Mouse (Mus musculus): ENCODE data around the gene Oxa1l. TPM values are rescaled to one million over a fixed set of nuclear protein-coding genes. Genes with fewer than 3 reads are reported as not detected.

Gene Oxa1l
- polyA plus RNA-seq (2015; fragmentation: Nextera tagmentation; extraction: Ambion mirVana) = 58.5 and 59.9 TPM in 2 replicates

DNA sequence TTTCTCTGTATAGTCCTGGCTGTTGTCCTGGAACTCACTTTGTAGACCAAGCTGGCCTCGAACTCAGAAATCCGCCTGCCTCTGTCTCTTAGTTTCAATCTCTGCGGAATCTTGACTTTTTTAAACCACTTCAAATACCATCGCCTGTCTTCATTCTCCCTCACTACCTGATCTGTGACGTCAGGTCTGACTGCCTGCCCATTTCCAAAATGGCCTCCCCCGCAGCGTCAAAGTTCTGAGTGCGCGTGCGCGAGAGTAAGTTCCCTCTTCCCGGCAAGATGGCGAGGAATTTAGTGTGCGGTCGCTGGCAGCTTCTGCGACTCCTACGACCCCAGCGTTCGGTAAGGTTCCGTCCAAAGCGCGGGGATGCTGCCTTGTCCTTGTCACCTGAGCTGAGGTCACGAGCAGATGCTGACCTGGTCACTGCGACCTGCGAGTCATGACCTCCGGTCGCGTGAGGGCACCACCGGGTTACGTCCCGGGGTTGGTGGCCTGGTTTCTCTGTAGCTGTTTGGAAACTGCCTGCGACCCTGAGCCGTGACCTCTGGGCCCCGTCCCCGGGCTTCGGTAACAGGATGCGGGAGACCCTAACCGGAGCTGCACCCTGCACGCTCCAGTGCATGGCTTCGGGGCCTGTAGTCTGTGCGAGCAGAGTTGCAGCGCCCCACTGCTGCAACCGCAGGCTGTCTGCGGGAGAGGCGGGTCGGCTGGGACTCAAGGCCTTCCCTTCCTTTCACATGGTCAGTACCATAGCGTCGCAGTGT, at the start of gene Oxa1l:
Oxa1l (plus strand) TSS at position 258 of the 764 bp plus-strand sequence.
- WGBS = under 1% methylated on average over 48 of the region's 48 CpGs
- peak within 1 kb of the TSS; percentile 91 for H3K4me2 ChIP-seq (ENCODE audit: low read length)
- peak within 1 kb of the TSS; percentile 78 for H3K4me3 ChIP-seq (ENCODE audit: low read length)
- no peaks in the 10 kb centered on the region for H3K27me3 ChIP-seq (replicated peaks; ENCODE audit: control insufficient read depth, insufficient read depth, low read length)
- no peaks in the 10 kb centered on the region for H3K9me3 ChIP-seq (ENCODE audit: control insufficient read depth, low read length)
- H3K4me1 ChIP-seq (ENCODE audit: control insufficient read depth, insufficient read depth, low read depth, low read length) = peaks cover 9% of the 10 kb centered on the region
- ATAC-seq = peak; percentile 93
- H3K9ac ChIP-seq (ENCODE audit: low read depth, low read length) = peak within 1 kb of the TSS; percentile 79
- peak within 1 kb of the TSS; percentile 84 for H3K27ac ChIP-seq (ENCODE audit: low read depth, low read length)
- peaks cover 10% of the 10 kb centered on the region; the same call in 1 of the 2 replicates for H3K36me3 ChIP-seq (ENCODE audit: control insufficient read depth, insufficient read depth, low read length)

DNA sequence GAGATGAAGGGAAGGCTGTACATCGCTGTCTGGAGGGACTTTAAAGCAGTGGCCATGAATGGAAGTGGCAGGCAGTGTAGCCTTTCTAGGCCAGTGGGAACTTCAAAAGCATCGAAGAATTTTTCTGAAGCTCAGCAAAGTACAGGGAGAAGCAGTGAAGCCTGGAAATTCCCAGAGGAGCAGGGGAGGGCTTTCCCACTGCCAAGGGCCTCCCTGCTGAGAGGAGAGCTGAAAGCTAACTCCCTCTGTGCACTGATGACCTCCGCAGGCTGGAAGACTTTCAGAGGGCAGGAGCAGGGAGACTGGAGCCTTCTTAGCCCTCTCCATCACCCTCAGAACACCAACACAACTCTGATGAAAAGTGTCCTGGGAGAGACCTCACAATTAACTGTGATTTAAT, 48.9 kb upstream of the Oxa1l start:
- Histone ChIP-seq H3K4me2 (ENCODE audit: low read length) (no peak overlapping the region), H3K9ac (ENCODE audit: low read depth, low read length) (no peak overlapping the region), H3K9me3 (ENCODE audit: control insufficient read depth, low read length) (no peaks in the 10 kb centered on the region), H3K36me3 (ENCODE audit: control insufficient read depth, insufficient read depth, low read length) (no peaks in the 10 kb centered on the region), H3K4me1 (ENCODE audit: control insufficient read depth, insufficient read depth, low read depth, low read length) (no peaks in the 10 kb centered on the region), H3K27me3 (replicated peaks; ENCODE audit: control insufficient read depth, insufficient read depth, low read length) (no peaks in the 10 kb centered on the region), H3K4me3 (ENCODE audit: low read length) (no peak overlapping the region), H3K27ac (ENCODE audit: low read depth, low read length) (no peak overlapping the region)
- ATAC-seq = 0 out of 2 replicates have a peak, but pooled peaks have one; percentile 2
- WGBS = 24% methylated on average over 3 of the region's 3 CpGs

DNA sequence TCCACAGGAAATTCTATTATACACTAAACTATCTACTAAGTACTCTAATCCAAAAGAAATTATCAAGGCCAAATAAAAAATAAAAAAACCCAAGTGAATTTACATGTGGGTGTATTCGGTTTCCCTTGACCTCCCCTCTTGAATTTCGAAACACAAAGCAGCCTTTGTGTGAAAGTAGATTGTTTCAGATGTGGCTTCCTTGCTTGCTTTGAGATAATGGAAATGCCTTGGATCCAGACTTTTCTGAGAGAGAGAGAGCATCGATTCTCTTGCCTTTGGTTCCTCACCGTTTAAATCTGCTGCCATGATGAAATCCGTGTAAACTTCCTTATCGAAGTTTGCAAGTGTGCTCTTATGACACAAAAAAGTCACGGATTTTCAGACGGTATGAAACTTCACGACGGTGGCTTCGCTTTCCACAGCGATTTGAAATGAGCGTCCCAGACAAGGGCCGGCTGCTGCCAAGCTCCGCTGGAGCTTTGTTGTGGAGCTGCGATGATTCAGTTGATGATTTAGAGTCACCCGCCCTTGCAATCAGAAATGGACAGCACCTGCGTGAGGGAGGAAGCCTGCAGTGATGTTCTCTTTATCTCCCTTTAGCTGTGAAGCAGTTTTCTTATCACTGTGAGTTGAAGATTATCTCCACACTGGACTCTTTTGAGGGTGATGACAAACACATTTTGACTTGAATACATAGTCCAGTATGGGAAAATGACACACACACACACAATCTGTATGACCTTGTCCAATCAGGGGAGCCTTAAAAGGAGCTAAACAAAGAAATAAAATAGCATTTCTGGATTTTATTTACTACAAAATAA, 38.9 kb upstream of the Oxa1l start:
- no peak for ATAC-seq
- Histone ChIP-seq H3K27me3 (replicated peaks; ENCODE audit: control insufficient read depth, insufficient read depth, low read length) (no peaks in the 10 kb centered on the region), H3K36me3 (ENCODE audit: control insufficient read depth, insufficient read depth, low read length) (no peaks in the 10 kb centered on the region), H3K9me3 (ENCODE audit: control insufficient read depth, low read length) (peaks cover 3% of the 10 kb centered on the region), H3K27ac (ENCODE audit: low read depth, low read length) (no peak overlapping the region), H3K4me1 (ENCODE audit: control insufficient read depth, insufficient read depth, low read depth, low read length) (no peaks in the 10 kb centered on the region), H3K4me2 (ENCODE audit: low read length) (no peak overlapping the region), H3K4me3 (ENCODE audit: low read length) (no peak overlapping the region), H3K9ac (ENCODE audit: low read depth, low read length) (no peak overlapping the region)
- WGBS = 64% methylated on average over 18 of the region's 18 CpGs

DNA sequence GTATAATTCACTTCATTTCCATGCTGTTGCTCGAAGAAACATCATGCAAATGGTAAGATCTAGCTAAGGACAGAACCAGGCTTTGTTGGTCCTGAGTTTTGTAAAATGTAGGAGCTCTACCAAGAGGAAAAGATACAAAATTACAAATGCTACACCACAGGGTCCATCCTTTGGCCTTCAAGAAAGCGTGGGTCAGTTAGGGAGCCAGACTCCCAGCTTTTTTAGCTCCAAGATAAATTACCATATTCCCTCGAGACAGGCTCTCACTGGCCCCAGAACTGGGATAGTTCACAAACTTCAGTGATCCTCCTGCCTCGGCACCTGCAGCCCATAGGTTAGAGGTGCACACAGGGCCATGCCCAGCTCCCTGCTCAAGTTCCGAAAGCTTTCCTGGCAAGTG, 36.1 kb upstream of the Oxa1l start:
- 78% methylated on average over 5 of the region's 5 CpGs for WGBS
- no peak for ATAC-seq
- H3K4me1 ChIP-seq (ENCODE audit: control insufficient read depth, insufficient read depth, low read depth, low read length) = no peaks in the 10 kb centered on the region
- no peaks in the 10 kb centered on the region for H3K27me3 ChIP-seq (replicated peaks; ENCODE audit: control insufficient read depth, insufficient read depth, low read length)
- no peaks in the 10 kb centered on the region for H3K36me3 ChIP-seq (ENCODE audit: control insufficient read depth, insufficient read depth, low read length)
- no peak overlapping the region for H3K9ac ChIP-seq (ENCODE audit: low read depth, low read length)
- H3K9me3 ChIP-seq (ENCODE audit: control insufficient read depth, low read length) = peaks cover 3% of the 10 kb centered on the region
- H3K4me2 ChIP-seq (ENCODE audit: low read length) = no peak overlapping the region
- no peak overlapping the region for H3K27ac ChIP-seq (ENCODE audit: low read depth, low read length)
- no peak overlapping the region for H3K4me3 ChIP-seq (ENCODE audit: low read length)

DNA sequence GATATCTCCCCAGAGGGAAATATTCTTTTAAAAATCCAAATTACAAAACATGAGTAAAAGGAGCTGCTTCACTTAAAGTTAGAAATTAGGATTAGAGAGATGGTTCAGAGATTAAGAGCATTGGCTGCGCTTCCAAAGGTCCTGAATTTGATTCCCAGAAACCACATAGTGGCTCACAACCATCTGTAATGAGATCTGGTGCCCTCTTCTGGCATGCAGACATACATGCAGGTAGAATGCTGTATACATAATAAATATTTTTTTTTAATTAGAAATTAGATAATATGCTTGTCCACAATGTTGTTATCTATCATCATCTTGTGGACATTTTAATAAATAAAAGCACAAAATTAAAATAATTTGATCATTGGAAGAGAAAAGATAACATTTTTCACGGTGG, 32.1 kb upstream of the Oxa1l start:
- Histone ChIP-seq H3K27ac (ENCODE audit: low read depth, low read length) (no peak overlapping the region), H3K4me1 (ENCODE audit: control insufficient read depth, insufficient read depth, low read depth, low read length) (no peaks in the 10 kb centered on the region), H3K36me3 (ENCODE audit: control insufficient read depth, insufficient read depth, low read length) (no peaks in the 10 kb centered on the region), H3K4me3 (ENCODE audit: low read length) (no peak overlapping the region), H3K9ac (ENCODE audit: low read depth, low read length) (no peak overlapping the region), H3K9me3 (ENCODE audit: control insufficient read depth, low read length) (no peaks in the 10 kb centered on the region), H3K27me3 (replicated peaks; ENCODE audit: control insufficient read depth, insufficient read depth, low read length) (no peaks in the 10 kb centered on the region), H3K4me2 (ENCODE audit: low read length) (no peak overlapping the region)
- WGBS = 76% methylated on average over 2 of the region's 2 CpGs
- ATAC-seq = no peak

DNA sequence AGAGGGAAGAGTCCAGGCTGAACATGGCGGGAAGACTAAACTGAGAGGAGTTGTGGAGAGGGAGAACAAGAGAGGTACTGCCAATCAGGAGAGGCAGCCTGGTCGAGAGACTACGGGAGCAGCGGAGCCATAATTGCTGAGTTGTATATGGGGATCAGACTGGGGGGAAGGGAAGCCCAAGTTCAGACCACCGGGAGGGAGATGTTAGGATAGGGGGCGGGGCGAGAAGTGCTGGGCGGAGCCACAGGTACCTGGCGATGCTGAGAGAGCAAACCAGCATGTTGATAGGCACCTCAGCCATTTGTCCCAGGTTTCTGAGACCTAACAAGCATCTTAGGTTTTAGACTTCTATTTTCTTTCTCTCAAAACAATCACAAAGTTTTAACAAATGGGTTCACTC, 31.4 kb upstream of the Oxa1l start:
- H3K9ac ChIP-seq (ENCODE audit: low read depth, low read length) = no peak overlapping the region
- 63% methylated on average over 9 of the region's 9 CpGs for WGBS
- no peaks in the 10 kb centered on the region for H3K36me3 ChIP-seq (ENCODE audit: control insufficient read depth, insufficient read depth, low read length)
- no peaks in the 10 kb centered on the region for H3K27me3 ChIP-seq (replicated peaks; ENCODE audit: control insufficient read depth, insufficient read depth, low read length)
- no peak overlapping the region for H3K4me3 ChIP-seq (ENCODE audit: low read length)
- no peak overlapping the region for H3K27ac ChIP-seq (ENCODE audit: low read depth, low read length)
- H3K9me3 ChIP-seq (ENCODE audit: control insufficient read depth, low read length) = no peaks in the 10 kb centered on the region
- ATAC-seq = no peak
- H3K4me1 ChIP-seq (ENCODE audit: control insufficient read depth, insufficient read depth, low read depth, low read length) = no peaks in the 10 kb centered on the region
- H3K4me2 ChIP-seq (ENCODE audit: low read length) = no peak overlapping the region

DNA sequence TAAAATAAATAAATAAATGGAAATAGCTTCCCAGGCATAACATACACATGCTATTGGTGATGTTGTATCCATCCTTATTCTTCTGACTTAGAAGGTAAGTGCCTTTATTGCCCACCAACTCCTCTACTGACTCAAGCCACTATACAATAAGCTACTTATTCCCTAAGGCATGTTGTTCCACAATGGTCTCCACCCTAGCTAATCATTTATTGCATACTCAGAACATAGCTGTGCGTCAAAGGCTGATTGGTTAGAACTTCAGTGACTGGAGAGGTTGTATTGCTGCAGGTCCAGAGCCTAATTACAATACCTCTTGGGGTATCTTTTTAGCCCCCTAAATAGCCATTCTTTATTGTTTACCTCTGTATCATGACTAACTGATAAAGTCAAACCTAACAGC, 29.5 kb upstream of the Oxa1l start:
- ATAC-seq = no peak
- Histone ChIP-seq H3K9me3 (ENCODE audit: control insufficient read depth, low read length) (no peaks in the 10 kb centered on the region), H3K4me1 (ENCODE audit: control insufficient read depth, insufficient read depth, low read depth, low read length) (no peaks in the 10 kb centered on the region), H3K27ac (ENCODE audit: low read depth, low read length) (no peak overlapping the region), H3K9ac (ENCODE audit: low read depth, low read length) (no peak overlapping the region), H3K27me3 (replicated peaks; ENCODE audit: control insufficient read depth, insufficient read depth, low read length) (no peaks in the 10 kb centered on the region), H3K4me3 (ENCODE audit: low read length) (no peak overlapping the region), H3K4me2 (ENCODE audit: low read length) (no peak overlapping the region), H3K36me3 (ENCODE audit: control insufficient read depth, insufficient read depth, low read length) (no peaks in the 10 kb centered on the region)
- WGBS = 89% methylated on average over 1 of the region's 1 CpGs

DNA sequence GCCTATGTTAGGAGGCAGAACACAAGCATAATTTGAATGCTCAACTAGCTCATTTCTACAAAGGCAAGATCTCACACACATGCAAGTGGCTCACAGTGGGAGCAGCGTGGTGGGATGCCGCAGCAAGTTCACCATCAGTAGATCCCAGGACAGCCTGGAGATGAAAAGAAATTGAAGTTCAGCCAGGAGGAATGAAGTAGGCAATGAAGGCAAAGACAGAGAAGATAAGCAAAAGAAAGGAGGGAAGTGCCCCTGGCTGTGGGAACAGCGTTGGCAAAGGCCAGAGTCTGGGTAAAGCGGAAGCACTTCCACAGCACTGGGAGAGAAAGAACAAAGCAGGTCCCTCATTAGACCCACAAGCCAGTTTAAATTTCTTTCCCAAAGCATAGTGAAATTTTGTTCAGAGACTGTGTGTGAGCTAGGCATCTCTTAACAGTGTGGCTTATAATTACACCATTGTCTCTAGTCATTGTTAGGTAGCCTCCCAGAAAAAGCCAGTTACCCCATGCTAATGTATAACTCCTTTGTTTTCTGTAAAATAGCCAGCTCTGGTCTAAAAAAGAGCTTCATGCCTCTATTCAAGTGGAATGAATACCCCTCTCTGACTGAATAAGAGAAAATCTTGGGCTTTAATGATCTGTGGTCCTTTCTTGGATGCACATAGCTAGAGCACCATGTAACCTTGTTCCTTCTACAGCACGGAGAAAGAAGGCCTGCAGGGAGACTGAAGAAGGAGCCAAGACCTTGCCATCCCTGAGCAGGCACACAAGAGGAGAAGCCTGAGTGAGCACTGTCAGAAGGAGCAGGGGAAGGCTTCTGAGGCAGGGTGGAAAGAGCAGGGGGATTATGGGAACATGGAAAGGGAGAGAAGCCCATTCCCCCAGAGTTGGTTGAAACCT, 28.2 kb upstream of the Oxa1l start:
- no peaks in the 10 kb centered on the region for H3K36me3 ChIP-seq (ENCODE audit: control insufficient read depth, insufficient read depth, low read length)
- H3K4me3 ChIP-seq (ENCODE audit: low read length) = no peak overlapping the region
- no peak overlapping the region for H3K4me2 ChIP-seq (ENCODE audit: low read length)
- H3K4me1 ChIP-seq (ENCODE audit: control insufficient read depth, insufficient read depth, low read depth, low read length) = no peaks in the 10 kb centered on the region
- ATAC-seq = peak; percentile 85
- 37% methylated on average over 5 of the region's 5 CpGs for WGBS
- H3K27me3 ChIP-seq (replicated peaks; ENCODE audit: control insufficient read depth, insufficient read depth, low read length) = no peaks in the 10 kb centered on the region
- H3K9me3 ChIP-seq (ENCODE audit: control insufficient read depth, low read length) = no peaks in the 10 kb centered on the region
- H3K9ac ChIP-seq (ENCODE audit: low read depth, low read length) = no peak overlapping the region
- peak overlapping the region; percentile 64 for H3K27ac ChIP-seq (ENCODE audit: low read depth, low read length)
